Mouse (Mus musculus): ENCODE results near the gene Gpm6b. TPM values are rescaled to one million over a fixed set of nuclear protein-coding genes. Genes with fewer than 3 reads are reported as not detected.
A peak's percentile ranks its signal among the peaks of the same experiment; 100 is the strongest.

The Gpm6b gene
- total RNA-seq, 2 experiments from 2014 or later = 0.84 TPM; not detected in 1

DNA sequence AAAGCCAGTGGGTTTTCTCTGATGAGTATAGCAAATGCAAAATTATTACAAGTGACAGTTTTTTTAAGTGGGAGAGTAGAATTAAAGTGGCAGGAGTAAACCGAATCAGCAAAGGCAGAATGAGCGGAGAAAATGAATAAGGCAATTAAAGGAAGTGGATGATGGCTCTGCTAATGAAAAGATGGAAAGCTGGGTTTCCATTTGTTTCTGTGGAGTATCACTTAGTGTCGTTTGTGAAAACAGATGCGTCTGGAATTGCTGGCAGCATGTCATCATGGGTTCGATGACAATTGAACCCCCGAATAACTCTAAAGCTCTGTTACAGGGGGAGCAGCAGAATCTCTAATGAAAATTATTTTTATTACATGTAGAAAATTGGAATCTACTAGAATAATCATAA is 109.4 kb downstream of the Gpm6b start:
- no peak for ATAC-seq (replicated peaks; ENCODE audit: low FRiP score, poor library complexity, severe bottlenecking)

DNA sequence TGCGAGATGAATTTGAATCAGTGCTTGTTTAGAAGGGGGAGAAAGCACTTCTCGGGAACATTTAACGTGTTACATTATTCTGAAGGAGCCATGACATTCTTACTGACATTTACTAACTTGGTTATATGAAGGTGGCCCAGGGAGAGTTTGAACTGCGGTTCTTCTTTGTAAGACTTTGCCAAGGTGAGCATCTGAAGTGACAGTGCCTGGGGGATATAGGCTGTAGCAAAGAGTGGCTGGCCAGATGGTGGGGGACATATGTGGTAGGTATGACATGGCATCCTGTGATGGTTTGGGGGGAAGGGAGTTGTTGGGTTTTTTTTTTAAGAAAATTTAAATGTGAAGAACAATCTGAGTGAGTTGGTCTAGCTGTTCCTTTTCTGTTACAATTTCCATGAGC is 109.9 kb downstream of the Gpm6b start:
- no peak for ATAC-seq (replicated peaks; ENCODE audit: low FRiP score, poor library complexity, severe bottlenecking)

DNA sequence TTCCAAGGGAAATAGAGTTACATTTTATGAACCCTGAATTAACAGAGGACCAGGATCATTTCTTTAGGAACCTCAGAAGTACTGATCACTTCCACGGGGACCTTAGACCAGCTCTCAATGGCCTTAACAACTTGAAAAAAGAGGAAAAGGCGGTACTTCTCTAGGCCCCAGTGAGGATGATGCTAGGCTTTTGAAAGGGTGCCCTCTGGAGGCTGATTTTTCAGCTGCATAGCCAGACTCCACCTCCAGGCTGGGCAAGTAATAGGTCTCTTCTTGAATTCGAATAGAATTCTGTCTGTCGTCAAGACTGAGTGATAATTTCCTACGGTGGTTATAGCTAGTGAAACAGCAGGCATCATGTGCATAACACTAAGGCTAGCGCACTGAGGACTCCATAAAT is 113.1 kb downstream of the Gpm6b start:
- ATAC-seq (replicated peaks; ENCODE audit: low FRiP score, poor library complexity, severe bottlenecking) = no peak

DNA sequence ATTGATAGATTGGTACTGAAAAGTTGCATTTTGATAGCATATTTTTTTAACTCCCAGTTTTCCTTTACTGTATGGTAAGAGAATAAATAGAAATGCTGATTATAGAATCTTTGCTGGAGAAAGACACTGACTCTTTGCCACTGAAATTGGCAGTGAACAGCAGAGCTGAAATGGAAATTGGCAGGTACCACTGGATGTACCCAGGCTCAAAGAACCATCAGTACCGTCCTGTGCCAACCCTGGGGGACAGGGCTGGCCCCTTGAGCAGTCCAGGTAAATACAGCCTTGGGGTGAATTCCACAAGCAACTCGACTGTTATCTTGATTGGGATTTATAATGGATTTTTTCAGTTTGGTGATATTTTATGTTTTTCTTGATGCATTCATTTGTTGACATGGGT is 114.7 kb downstream of the Gpm6b start:
- no peak for ATAC-seq (replicated peaks; ENCODE audit: low FRiP score, poor library complexity, severe bottlenecking)

DNA sequence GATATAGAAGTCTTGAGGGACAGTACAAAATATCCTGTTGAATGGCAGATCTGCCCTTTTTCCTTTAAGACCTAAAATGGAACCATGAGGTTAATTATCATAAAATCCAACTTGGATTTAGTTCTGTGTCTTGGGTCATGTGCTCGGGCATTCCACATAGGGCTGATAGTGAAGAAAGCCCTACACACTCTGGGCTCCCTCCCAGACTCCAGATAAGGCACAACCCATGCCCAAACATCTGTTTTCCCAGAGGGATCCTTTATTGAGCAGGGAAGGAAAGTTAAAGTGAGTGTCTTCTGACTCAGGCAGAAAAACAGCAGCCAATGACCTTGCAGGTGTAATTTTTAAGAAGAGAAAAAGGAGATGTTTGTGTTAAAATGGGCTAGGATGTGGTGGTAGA is 116.2 kb downstream of the Gpm6b start:
- ATAC-seq (replicated peaks; ENCODE audit: low FRiP score, poor library complexity, severe bottlenecking) = no peak

DNA sequence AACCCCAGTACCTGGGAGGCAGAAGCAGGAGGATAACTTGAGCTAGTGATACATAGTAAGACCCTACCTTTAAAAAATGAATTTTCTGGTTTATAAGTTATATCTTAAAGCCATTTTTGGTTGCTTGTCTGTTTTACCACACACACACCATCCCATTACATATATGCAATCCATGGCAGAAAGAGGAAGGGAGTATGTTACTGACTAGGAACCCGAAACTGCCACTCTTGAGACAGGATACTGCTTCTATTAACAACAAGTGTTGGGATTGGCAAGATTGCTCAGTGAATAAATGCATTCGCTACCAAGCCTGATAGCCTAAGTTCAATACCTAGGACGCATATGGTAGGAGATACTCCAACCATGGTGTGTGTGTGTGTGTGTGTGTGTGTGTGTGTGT is 117.6 kb downstream of the Gpm6b start:
- ATAC-seq (replicated peaks; ENCODE audit: low FRiP score, poor library complexity, severe bottlenecking) = no peak

DNA sequence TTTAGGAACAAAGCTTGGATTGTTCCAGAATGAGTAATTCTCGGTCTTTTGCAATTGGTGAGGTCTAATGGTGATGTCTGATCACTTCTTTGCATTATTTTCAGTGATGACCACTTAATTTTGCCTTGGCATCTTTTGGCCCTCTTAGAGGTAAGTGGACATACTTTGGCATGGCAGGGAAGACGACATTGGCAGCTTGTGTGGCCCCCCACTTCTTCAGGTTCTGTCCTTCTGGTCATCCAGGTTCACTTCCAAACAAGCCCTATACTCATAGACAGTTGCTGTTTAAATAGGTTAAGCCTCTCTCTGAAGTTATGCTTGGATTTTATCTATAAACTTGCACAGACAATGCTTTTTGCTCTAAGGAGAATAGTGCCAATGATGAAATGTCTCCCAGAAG is 120.2 kb downstream of the Gpm6b start:
- ATAC-seq (replicated peaks; ENCODE audit: low FRiP score, poor library complexity, severe bottlenecking) = no peak

DNA sequence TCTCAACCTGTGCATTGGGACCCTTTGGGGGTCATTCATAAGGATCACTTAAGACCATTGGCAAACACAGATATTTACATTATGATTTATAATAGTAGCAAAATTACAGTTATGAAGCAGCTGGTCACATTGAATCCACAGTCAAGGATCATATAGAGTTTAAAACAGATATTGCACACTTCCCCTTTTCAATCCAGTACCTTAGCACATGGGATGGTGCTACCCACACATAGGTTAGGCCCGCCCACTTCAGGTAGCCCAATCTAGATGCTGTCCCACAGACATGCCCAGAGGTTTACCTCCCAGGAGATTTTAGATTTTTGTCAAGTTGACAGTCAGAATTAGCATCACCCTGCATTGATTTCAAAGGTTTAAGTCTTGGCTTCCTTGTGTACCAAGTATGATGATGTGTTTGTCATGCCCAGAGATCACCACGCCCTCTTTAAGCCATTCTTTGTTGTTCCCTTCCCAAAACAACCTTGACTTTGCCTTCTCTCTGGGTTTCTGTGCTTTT is 121.3 kb downstream of the Gpm6b start:
- ATAC-seq (replicated peaks; ENCODE audit: low FRiP score, poor library complexity, severe bottlenecking) = no peak

DNA sequence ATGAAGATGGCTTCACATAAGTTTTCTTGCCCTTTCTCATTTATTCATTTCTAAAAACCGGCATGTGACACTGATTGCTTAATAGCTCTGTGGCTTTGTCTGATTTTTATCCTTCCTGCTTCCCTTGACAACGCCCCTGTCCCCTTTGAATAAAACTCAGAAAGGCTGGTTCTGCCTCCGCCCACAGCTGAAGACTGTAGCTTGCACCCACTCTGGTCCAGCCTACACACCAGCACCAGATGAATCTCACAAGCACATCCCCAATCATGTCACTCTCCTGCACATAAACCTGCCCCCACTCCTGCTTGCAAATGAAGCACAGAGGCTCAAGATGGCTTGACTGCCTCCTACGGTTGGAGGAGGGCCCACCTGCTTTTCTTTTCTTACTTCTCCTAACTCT is 121.7 kb downstream of the Gpm6b start:
- no peak for ATAC-seq (replicated peaks; ENCODE audit: low FRiP score, poor library complexity, severe bottlenecking)

DNA sequence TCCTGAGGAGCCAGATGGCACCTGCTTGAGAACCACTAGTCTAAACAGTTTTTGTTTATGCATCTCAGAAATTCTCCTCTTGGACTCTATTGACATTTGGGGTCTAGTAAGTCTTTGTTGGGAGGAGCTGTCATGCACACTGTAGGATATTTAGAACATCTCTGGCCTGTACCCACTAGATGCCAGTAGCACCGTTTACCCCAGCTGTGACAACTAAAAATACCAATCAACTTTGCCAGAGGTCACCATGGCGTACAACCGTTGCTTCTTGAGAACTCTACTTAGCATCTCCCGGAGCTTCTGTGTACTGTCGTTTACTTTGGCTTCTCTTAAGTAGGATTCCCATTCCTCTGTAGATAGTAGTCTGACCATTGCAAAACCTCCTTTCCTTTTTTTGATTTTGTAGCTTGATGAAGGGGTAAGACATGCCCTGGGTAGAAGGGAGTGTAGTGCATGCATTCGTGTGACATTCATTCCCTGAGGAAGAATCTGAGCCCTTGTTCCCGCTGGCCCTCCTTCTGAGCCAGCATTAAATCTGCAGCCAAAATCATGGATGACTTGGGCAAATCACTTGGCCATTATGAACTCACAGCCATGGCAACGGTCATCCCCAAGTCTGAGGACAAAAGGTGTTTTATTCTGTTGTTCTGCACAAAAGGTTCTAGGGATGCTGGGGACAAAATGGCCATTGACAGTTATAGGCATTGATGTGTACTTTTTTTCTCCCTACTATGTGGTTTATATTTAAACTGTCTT is 126.9 kb downstream of the Gpm6b start:
- ATAC-seq (replicated peaks; ENCODE audit: low FRiP score, poor library complexity, severe bottlenecking) = no peak

DNA sequence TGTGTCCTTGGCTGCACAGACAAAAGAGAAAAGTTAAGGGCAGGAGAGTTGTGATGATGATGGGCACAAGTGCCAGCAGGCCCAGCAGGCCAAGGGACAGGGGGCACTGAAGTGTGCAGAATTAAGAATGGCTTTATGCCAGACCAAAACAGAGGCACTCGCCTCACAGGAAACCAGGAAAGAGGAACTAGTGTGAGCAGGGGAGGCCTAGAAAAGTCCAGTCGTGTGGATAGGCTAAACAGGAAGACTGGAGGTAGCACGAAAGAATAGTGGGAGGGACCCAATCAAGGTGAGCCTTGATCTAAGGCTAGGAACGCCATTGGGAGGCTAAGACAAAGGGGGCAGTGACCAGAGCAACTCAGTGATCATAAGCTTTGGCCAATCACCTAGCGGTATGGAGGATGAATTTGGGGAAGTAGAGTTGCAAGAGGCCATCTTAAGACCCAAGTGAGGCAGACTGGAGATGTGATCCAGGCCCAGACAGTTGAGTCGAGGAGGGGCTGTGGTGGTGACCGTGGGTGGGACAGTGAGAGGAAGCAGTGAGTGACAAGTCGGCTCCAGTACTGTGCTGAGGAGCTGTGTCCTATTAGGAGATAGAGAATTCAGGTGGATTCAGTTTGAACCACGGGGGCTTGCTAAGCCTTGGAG is 138.1 kb downstream of the Gpm6b start:
- ATAC-seq (replicated peaks; ENCODE audit: low FRiP score, poor library complexity, severe bottlenecking) = no peak

DNA sequence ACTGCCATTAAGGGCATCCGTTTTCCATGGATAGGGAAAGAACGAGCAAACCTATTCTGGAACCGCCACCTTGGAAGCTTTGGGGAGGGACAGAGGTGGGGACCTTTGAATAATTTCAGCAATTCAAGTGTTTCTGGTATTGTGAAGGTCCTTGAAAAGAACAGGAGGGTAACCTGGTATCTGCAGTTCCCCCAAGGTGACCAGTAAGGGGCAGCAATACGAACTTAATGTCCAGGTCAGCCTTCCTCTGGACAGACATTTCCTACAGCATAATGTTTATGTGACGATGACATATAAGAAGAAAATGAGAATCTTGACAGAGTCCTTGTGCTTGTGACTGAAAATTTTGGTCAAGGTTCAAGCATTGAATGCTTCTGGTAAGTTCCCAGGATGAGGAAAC is 139.9 kb downstream of the Gpm6b start:
- ATAC-seq (replicated peaks; ENCODE audit: low FRiP score, poor library complexity, severe bottlenecking) = no peak

DNA sequence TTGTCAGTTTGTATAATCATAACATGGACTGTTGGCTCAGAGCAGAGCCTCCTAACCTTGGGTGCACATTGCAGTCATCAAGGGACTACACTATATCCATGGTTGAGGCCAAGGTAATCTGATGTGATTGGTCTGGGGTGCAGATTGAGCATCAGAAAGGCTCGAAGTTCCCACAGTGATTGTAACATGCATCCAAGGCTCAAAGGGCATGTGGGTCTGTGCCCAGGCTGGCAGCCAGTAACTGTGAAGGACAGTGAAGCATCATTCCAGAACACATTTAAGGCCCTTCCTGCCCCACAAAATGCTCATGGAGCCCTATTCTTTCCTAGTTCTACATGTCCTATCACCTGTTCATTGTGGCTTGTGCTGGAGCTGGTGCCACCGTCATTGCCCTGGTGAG is 144.9 kb downstream of the Gpm6b start:
- ATAC-seq (replicated peaks; ENCODE audit: low FRiP score, poor library complexity, severe bottlenecking) = no peak

DNA sequence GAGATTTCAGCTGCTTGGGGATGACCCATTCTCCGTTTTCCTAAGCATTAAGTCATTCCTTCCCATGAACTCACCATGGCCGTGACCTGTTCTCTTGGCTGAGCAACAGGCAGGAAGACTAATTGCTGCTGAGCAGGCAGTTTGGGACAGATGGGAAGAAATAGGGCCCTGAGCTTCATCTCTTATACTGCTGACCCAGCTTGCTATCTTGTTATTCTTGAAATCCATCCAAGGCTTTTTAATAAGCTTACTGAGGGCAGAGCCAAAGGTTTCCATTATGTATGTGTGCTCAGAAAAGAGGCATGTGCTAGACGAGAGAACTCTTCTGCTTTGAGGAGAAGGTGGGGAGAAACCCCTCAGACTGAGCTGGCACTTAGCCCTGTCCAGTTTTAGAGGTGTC is 146.2 kb downstream of the Gpm6b start:
- no peak for ATAC-seq (replicated peaks; ENCODE audit: low FRiP score, poor library complexity, severe bottlenecking)

DNA sequence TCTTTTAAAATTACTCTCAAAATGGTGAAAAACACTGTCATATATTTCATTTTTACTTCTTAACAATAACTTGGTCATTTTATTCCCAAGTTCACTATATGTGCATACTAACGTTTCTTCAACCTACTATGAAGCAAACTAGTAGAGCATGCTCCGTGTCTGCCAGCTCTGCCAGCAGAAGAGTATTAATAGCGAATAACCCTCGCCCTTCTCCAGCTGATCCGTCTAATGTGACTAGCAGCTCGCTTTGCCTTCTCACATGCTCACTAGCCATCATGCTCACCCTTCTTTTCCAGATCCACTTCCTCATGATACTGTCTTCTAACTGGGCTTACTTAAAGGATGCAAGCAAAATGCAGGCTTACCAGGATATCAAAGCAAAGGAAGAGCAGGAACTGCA is 147.9 kb downstream of the Gpm6b start:
- no peak for ATAC-seq (replicated peaks; ENCODE audit: low FRiP score, poor library complexity, severe bottlenecking)

DNA sequence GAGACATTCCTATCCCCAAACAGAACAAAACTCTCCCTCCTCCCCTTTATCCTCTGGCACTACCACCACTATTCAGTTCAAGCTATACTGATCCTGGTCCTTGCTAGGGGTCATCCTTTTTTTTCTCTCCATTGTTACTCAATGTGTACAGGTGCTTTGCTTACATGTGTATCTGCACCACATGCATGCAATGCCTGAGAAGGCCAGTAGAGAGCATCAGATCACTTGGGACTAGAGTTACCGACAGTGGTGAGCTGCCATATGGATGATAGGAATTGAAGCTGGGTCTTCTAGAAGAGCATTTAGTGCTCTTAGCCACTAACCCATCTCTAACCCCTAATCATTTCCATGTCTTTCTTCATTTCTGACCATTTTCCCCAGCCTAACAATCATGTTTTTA is 155.0 kb downstream of the Gpm6b start:
- ATAC-seq (replicated peaks; ENCODE audit: low FRiP score, poor library complexity, severe bottlenecking) = no peak

DNA sequence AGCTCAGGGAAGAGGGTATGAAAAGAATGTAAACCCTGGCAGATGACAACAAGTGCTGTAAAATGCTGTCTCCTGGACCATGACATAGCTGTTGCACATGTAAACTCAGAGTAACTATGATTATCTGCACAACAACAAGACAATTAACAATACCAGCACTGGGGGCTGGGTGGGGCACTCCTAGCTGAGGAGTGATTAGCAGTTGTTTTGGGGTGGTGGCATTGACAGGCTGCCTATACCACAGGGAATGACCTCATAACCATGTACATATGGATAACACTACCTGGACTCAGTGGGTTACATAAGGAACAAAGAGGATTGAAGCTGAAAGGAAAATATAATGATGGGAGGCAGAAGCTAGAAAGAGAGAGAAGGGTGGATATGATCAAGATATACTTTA is 169.2 kb downstream of the Gpm6b start:
- ATAC-seq (replicated peaks; ENCODE audit: low FRiP score, poor library complexity, severe bottlenecking) = no peak

DNA sequence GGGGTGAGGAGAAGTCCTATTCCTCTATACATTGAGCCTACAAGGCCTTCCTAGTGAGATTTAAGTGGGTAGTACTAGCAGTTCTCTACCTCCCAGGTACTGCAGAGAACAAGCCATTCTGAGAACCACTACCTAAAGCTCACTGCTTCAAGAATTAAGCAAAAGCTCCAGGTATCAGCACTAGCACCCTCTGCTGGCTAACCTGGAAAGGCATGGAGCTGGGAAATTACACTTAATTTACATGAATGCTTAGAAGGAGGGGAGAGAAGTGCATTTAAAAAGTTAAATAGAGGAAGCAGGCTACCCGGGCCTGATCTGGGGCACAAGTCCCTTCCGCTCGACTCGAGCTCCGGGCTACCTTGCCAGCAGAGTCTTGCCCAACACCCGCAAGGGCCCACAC is 177.5 kb downstream of the Gpm6b start:
- ATAC-seq (replicated peaks; ENCODE audit: low FRiP score, poor library complexity, severe bottlenecking) = peak; percentile 59; the same call in 1 of the 2 replicates

DNA sequence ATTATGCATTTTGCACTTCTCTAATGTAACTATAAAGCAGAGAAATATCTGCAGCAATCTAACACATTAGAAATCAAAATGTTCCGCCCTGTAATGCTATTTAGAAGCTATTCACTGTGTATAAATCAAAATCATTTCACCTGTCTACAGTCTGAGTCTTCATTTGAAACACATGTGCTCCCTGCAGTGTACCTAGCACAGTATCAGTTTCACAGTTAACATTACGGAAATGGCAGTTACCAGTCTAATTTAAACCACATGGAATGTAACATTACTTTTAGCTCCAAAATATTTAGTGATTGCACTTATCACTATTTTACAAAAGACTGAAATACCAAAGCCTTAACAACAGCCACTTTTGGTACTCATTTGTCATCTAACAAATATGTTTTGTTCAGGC is 196.1 kb downstream of the Gpm6b start:
- ATAC-seq (replicated peaks; ENCODE audit: low FRiP score, poor library complexity, severe bottlenecking) = no peak

Data from erythroid progenitor cell, adult 5-6 weeks (primary cell).